8 mouse cellular contexts compared by ENCODE assay signal in the genomic region with DNA sequence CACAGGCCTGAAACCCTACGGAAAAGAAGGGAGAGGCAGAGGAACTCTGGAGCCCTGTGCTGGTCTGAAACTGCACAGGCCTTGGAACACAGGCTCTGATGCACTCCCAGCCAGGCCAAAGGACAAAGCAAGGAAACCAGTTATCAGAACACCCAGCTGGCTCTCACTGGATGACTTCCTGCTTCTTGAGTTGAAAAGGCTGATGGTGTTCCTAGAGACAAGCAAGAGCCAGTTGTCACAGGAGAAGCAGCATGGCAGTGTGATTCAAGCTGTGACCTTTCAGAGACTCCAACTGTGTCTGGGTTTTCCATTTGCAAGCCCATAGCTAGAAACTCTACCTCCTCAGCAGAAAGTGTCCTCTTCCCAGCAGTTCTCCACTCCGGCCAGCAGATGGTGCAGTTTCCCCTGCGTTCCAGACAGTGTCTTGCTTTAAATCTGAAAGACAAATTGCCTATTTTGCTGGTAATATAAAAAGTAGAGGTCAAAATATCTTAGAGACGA.
DNase-seq lines count a peak whose midpoint lies in the region; ATAC-seq and TF ChIP-seq lines count a peak whose summit lies in the region.
"Had no signal": no experiment of that assay in that cellular context is flagged by ENCODE, and none has a peak within 500 bp of the region (broad histone marks: within the 10 kb centered on the region; RNA-seq: fewer than 3 reads in every experiment).

No protein-coding gene starts in this region.

- H3K9me3 ChIP-seq in hindbrain, embryonic 14.5 days (ENCODE audit: control insufficient read depth, low read length): no peaks in the 10 kb centered on the region

- H3K4me2 ChIP-seq in hindbrain, embryonic 14.5 days (replicated peaks): no peak overlapping the region

- DNase-seq in WW6 (ENCODE audit: low read depth, low spot score): peak; percentile 28
- DNase-seq in cerebellum, postnatal 10 days: peak; percentile 84 to 86
- peak; percentile 85 for DNase-seq in gastrocnemius, adult 18-20 months (ENCODE audit: low spot score)
- DNase-seq in hindbrain, embryonic 14.5 days (ENCODE audit: low spot score): peak; percentile 88
- DNase-seq in layer of hippocampus, postnatal 25 days (ENCODE audit: extremely low spot score in 1 of 2, low spot score in 1 of 2): peak; percentile 64 to 86
- DNase-seq in mesoderm, embryonic 11.5 days (ENCODE audit: low read depth, low spot score): peak; percentile 78
- DNase-seq in spleen, adult 2 months (ENCODE audit: low read depth in 1 of 2, low spot score in 2 of 2): peak in 1 of 2 experiments; percentile 45

- peak; percentile 46; the same call in 1 of the 2 replicates for ATAC-seq in hindbrain, embryonic 14.5 days (ENCODE audit: low FRiP score)

- H3K9ac ChIP-seq in hindbrain, embryonic 14.5 days: no peak overlapping the region

- no peak overlapping the region for H3K27ac ChIP-seq in hindbrain, embryonic 14.5 days
- no peak overlapping the region for H3K27ac ChIP-seq in spleen, adult 2 months (ENCODE audit: insufficient read depth, low read length)

- no peak overlapping the region for H3K4me3 ChIP-seq in hindbrain, embryonic 14.5 days (replicated peaks; ENCODE audit: low read length)
- H3K4me3 ChIP-seq in spleen, adult 2 months (ENCODE audit: extremely low read depth, insufficient read depth, insufficient read length): no peak overlapping the region
- H3K4me3 ChIP-seq: myocyte had no signal

- H3K36me3 ChIP-seq in hindbrain, embryonic 14.5 days (replicated peaks; ENCODE audit: control insufficient read depth, insufficient read depth): no peaks in the 10 kb centered on the region
- no peaks in the 10 kb centered on the region for H3K36me3 ChIP-seq in spleen, adult 2 months (ENCODE audit: control insufficient read depth, insufficient read depth, low read length)

- no peak for TF ChIP-seq POLR2A in spleen, adult 2 months (IDR thresholded peaks at IDR 0.05; ENCODE audit: low read depth, low read length)

- H3K4me1 ChIP-seq in hindbrain, embryonic 14.5 days (replicated peaks; ENCODE audit: control insufficient read depth, insufficient read depth, low read length): no peaks in the 10 kb centered on the region
- H3K4me1 ChIP-seq in spleen, adult 2 months (ENCODE audit: control insufficient read depth, insufficient read depth, insufficient read length): no peaks in the 10 kb centered on the region

- WGBS in hindbrain, embryonic 14.5 days: 19% methylated on average over 4 of the region's 4 CpGs
- 15% methylated on average over 4 of the region's 4 CpGs for whole genome bisulfite sequencing in spleen, adult 2 months

- no peaks in the 10 kb centered on the region for H3K27me3 ChIP-seq in hindbrain, embryonic 14.5 days (ENCODE audit: control insufficient read depth, insufficient read depth, low read length)
- H3K27me3 ChIP-seq in spleen, adult 2 months (ENCODE audit: control insufficient read depth, insufficient read depth, low read length): no peaks in the 10 kb centered on the region

- TF ChIP-seq CTCF in spleen, adult 2 months (IDR thresholded peaks at IDR 0.05; ENCODE audit: extremely low read depth, insufficient read depth, insufficient read length, insufficient replicate concordance): peak; percentile 67; the same call in 1 of the 2 replicates
